Comparison of ENCODE assay signal across 8 mouse cellular contexts in genomic region chr16:45094136-45094756, GRCm38 (mm10). TPM values are rescaled to one million over a fixed set of nuclear protein-coding genes. Genes with fewer than 3 reads are reported as not detected.
A peak's percentile ranks its signal among the peaks of the same experiment; 100 is the strongest.
DNase-seq lines count a peak whose midpoint lies in the region; ATAC-seq lines count a peak whose summit lies in the region.

No protein-coding gene starts in this region.

- DNase-seq in gastrocnemius, postnatal 10 days: peak; percentile 37
- DNase-seq in gastrocnemius, postnatal 25 days: no peak
- peak; percentile 14 for DNase-seq in embryo, embryonic 11.5 days (ENCODE audit: low read depth, low spot score)
- DNase-seq in heart, postnatal 4 days: peak; percentile 33
- peak; percentile 14 for DNase-seq in lung, postnatal 10 days
- no peak for DNase-seq in T-cell, adult 2 months (ENCODE audit: low spot score)
- no peak for DNase-seq in gastrocnemius, postnatal 36 days

- intact Hi-C loops in gastrocnemius, postnatal 36 days (cut with DNase I): loop anchor here (10.0 kb wide), 1 partner anchor 369 kb away; the partner anchor contains the start of gene Nepro

- no peak for ATAC-seq in activated CD4-positive, CD25-positive, alpha-beta regulatory T cell, adult 4 months

RNA-seq across cellular contexts. Expression of gene Ccdc80, which starts 1.0 kb away (rescaled TPM):
- 100 to 1,000 TPM; 114 to 142 TPM for total RNA-seq in gastrocnemius, postnatal 10 days (2021)
- total RNA-seq in gastrocnemius, postnatal 25 days (2021): 10 to 100 TPM; 25.1 to 75.4 TPM
- 10 to 100 TPM; 90.3 to 96.3 TPM for total RNA-seq in heart, postnatal 4 days (2021)
- polyA plus RNA-seq in activated CD4-positive, CD25-positive, alpha-beta regulatory T cell, adult 4 months (2017; shearing (Covaris generic)): under 1 TPM; 0.45 to 0.73 TPM
- 10 to 100 TPM; 20.0 to 30.0 TPM for total RNA-seq in gastrocnemius, postnatal 36 days (2021)

Comparison
In these comparisons a context has a peak if more than half of its experiments do, and no peak if none do; other contexts are left out.
1. DNase-seq: peak in gastrocnemius, postnatal 10 days (single experiment), embryo, embryonic 11.5 days (single experiment), heart, postnatal 4 days (single experiment) and lung, postnatal 10 days (single experiment); none in gastrocnemius, postnatal 25 days (single experiment), T-cell, adult 2 months (single experiment) and gastrocnemius, postnatal 36 days (0 of 2).